Mouse (Mus musculus) bone marrow macrophage, adult 2 months (primary cell): ENCODE data around the gene Bdh1.

ENCODE experiments used
- CTCF ChIP-seq: IDR thresholded peaks from 2 replicates; pipeline ENCODE4 v1.5.1; 2012; ENCODE audit warnings: low read depth, mild to moderate bottlenecking, low read length, moderate library complexity
- POLR2A ChIP-seq: IDR thresholded peaks from 2 replicates; pipeline ENCODE4 v1.6.1; 2012; ENCODE audit warnings: mild to moderate bottlenecking, low read depth, low read length, borderline replicate concordance

GRCm38 (mm10) chr16:31485336-31485735, 63.3 kb downstream of the Bdh1 start:
- no peak for TF ChIP-seq POLR2A
- no peak for TF ChIP-seq CTCF
